Mouse (Mus musculus) spleen, adult 12 weeks (tissue): ENCODE data around the gene Siah1a.

Experiments
- DNase-seq: peaks from one replicate; pipeline ENCODE4 v3.0.0; 2022; ENCODE audit warnings: low spot score

Siah1a gene

DNA sequence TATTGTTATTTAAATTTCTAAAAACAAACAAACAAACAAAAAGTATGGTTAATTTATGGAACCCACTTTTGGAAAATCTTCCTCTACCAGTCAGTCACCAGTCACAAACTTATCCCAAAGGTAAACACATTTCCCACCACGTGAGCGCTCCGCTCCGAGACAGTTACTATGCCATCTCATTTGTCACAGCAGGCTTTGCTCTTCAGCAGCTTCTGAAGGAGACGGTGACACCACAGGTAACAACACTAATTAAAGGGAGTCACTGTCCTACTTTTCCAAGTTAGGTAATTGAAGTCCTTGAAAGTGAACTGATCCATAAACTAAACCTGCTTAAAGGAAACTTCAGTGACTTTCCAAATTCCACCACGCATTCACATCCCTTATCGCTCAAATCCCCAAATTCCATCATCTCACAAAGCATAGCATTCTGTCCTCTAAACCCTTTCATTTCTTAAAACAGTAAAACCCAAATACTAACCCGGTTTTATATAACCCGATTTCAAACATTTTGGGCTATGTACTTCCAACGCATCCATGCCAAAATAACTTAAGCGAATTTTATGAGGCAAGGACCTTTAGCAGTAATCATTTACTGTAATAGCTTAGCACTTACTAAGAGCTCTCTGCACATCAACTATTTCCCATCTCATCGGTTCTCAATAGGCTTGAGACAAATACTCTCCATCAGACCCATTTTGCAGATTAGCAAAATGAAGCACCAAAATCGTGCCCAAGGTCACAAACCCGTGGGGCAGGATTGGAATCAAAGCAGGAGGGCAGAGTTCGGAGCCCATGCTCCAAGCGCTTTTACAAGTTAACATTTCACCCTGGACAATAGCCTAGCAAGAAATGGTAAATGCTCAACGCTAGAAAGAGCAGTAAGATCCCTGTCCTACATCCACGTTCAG is 1.2 kb downstream of the Siah1a start:
- no peak for DNase-seq

GRCm38 (mm10) chr8:86742605-86743345 is 3.0 kb downstream of the Siah1a start:
- DNase-seq, result no peak

GRCm38 (mm10) chr8:86741627-86742026 is 4.1 kb downstream of the Siah1a start:
- DNase-seq, result no peak

DNA sequence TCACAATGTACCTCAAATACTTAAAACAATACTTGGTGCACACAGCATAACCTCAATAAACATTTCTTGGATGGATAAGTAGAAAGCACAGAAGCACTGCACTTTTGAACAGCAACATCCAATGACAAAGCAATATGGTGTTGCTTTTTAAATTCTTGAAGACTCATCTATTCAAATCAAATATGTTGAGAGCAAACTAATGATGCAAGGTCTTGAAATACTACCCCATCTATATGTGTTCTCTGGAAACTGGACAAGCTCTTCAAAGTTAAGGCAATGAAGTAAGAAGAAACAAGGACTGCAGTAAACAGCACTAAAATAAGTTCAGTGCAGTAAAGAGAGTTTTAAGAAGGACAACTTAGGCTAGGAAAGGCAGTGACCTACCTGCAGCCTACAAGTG is 4.8 kb downstream of the Siah1a start:
- no peak for DNase-seq

DNA sequence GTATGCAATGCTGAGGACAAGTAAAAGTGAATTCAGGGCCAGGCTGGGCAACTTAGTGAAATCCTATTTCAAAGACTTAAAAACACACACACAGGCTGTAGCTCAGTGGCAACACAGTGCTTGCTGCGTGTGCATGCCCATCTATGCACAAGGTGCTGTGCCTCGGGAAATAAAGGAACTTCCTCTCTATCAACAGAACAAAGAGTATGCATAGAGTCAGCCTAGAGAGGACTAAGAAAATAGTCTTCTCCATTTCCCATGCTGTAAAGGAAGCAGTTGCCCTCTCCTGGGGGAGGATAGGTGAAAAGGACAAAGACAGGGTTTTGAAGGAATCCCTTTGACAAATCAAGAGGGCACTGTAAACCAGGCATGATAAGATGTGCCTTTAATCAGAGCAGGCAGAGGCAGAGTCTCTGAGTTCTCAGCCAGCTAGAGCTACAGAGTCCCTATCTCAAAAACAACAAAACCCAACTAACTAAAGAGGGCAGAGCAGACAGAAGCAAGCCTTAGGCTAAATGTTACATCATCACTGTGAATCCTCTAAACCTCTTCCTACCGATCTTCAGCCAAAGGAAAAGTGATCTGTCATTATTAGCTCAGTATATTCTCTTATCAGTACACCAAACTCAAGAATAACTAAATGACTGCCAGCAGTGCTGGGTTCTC is 10.2 kb downstream of the Siah1a start:
- DNase-seq, result no peak

GRCm38 (mm10) chr8:86734954-86735353 is 10.8 kb downstream of the Siah1a start:
- DNase-seq, result no peak

GRCm38 (mm10) chr8:86734171-86734570 is 11.6 kb downstream of the Siah1a start:
- DNase-seq, result no peak

DNA sequence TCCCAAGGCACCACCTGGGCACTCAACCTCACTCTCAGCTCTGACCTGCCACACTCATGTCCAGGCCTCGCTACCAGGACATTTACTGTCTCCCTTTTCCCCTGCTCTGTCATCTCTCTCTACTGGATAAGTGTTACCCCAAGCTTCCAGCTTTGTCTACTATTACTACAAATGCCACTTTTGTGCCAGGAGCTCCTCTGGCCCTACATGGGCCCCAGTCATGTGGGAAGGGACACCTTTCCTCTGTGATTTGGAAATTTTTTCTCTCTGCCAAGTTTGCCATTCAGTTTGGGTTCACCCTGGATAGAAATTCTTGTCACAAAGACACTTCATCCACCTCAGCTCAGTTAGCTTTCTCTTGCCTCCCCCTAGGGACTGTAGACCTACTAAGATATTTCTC is 14.9 kb downstream of the Siah1a start:
- no peak for DNase-seq

DNA sequence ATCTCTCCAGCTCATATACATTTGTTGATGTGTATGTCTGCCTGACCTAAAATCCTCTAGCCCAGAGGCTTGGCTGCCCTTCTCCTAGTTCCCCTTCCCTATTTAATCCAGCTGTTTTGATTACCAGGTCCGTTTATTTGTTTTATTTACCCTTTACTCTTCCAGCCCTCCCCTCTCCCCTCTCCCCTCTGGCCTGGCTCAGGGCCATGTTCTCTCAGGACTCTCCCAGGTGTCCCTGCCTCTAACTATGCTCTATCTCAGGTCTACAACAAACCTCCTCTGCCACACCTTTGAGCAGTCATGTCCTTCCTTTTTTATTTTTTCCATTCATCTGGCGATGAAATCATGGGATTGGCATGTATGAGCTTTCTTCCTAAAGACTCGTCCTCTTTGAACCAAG is 15.4 kb downstream of the Siah1a start:
- no peak for DNase-seq

GRCm38 (mm10) chr8:86728224-86728950 is 17.3 kb downstream of the Siah1a start:
- DNase-seq, result no peak

GRCm38 (mm10) chr8:86726959-86727358 is 18.8 kb downstream of the Siah1a start:
- no peak for DNase-seq

GRCm38 (mm10) chr8:86721490-86721889 is 24.2 kb downstream of the Siah1a start:
- DNase-seq, result no peak

- no peak for DNase-seq
Measured at GRCm38 (mm10) chr8:86720756-86721459, 24.8 kb downstream of the Siah1a start.

DNA sequence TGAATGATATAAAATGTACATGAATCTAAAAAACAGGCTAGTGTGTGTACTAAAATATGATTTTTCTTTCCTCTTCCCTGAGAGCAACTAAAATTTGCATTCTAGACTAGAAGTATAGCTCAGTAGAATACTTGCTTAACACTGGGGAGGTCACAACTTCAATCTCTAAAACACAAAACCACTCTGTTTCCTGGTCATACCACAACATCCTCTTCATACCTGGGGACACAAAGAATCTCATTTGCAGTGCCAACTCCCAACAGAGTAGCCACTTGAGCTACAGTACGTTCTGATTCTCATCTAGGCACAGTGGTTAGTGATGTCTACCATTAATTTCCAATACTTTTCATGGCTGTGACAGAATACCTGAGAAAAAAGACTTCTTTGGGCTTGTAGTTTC is 26.4 kb downstream of the Siah1a start:
- no peak for DNase-seq

GRCm38 (mm10) chr8:86718332-86718994 is 27.3 kb downstream of the Siah1a start:
- DNase-seq, result no peak

DNA sequence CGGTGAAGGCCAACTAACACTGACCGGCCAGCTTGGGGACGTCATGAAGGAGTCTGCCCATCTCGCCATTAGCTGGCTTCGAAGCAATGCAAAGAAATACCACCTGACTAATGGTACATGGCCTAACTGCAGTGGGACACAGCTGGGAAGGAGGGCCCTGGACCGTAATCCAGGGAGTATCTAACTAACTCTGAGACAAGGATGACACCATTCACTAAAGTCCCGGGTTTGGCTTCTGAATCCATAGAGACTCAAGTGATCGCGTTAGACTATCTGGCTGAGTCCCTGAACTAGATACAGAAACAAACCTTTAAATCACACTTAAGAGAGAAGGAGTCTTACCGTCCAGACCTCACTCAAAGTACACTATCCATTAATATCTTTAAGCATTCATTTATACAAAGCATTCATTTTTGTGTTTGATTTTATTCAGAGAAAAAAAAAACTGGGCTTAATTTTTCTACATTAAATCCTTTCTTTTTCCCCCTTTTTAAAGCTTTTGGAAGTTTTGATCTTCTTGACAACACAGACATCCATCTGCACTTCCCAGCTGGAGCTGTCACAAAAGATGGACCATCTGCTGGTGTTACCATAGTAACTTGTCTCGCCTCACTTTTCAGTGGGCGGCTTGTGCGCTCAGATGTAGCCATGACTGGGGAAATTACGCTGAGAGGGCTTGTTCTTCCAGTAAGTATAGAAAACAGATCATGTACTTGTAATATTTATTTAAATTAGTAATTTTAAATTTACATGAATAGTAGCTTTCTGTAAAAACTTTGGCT is 32.1 kb downstream of the Siah1a start:
- DNase-seq, result no peak

GRCm38 (mm10) chr8:86712594-86712993 is 33.1 kb downstream of the Siah1a start:
- DNase-seq, result no peak

- DNase-seq, result peak; percentile 45
Measured at GRCm38 (mm10) chr8:86707873-86708272, 37.9 kb downstream of the Siah1a start.

DNA sequence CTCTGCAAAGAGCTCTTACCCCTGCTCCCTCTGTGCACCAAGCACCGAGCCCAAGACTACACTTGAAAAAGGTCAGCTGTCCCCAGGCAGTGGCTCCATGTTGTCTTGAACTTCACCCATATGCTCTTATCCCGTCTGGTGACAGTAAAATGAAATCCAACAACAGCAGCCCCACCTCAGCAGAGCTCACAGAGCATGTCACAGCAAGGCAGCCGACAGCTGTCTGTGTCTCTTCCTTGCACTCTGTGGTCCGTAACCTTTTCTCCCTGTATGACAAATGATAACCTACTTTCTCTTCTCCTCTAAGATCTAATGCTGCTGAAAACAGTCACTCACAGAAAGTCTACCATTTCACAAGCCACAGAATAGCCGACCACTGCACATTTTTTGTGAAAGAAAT is 39.0 kb downstream of the Siah1a start:
- no peak for DNase-seq

DNA sequence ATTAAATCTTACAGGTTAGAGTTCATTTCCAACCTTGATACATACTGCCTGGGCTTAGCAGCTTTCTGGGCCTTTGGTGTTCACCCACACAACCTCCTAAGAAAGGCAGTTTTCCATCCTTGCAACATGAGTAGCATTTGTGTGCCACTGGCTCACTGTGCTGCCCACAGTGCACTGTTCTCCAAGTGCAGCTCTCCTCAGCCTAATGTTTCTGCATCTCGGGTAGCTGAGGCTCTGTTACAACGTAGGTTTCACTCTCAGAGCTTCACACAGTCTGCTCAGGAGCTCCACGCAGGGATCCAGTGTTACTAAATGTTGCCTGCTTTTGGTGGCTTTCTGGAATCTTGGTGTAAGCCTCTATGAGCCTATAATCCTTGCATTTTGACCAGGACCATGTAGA is 40.4 kb downstream of the Siah1a start:
- DNase-seq, result no peak
